Mouse (Mus musculus) frontal cortex, postnatal 36 days (tissue): ENCODE results near the gene Clcn2.
"Not testable (repeated sequence)": the region's sequence is repeated elsewhere in the genome, so short reads cannot be mapped to it uniquely, and the experiment has no call there.

Source experiments
- DNase-seq, 2 experiments: peaks; one replicate each; pipeline ENCODE4 v3.0.0; 2022; ENCODE audit warnings: low spot score in 2 of 2

Gene Clcn2

GRCm38 (mm10) chr16:20701729-20702521, 15.6 kb downstream of the Clcn2 start:
- DNase-seq, result no peak

GRCm38 (mm10) chr16:20701316-20701715, 16.2 kb downstream of the Clcn2 start:
- no peak for DNase-seq

GRCm38 (mm10) chr16:20700036-20700435, 17.5 kb downstream of the Clcn2 start:
- DNase-seq, result no peak

GRCm38 (mm10) chr16:20699266-20699665, 18.3 kb downstream of the Clcn2 start:
- DNase-seq, result no peak

- DNase-seq, result peak; percentile 97 to 99
Observed at GRCm38 (mm10) chr16:20695622-20696323, 21.8 kb downstream of the Clcn2 start.

- peak; percentile 80 to 88 for DNase-seq
Observed at GRCm38 (mm10) chr16:20694781-20695180, 22.8 kb downstream of the Clcn2 start.

GRCm38 (mm10) chr16:20693111-20693701, 24.3 kb downstream of the Clcn2 start, which contains the start of gene Fam131a:
Fam131a (plus strand) TSS chr16:20693241.
- peak; percentile 91 to 96 for DNase-seq

GRCm38 (mm10) chr16:20692241-20692965, 25.1 kb downstream of the Clcn2 start:
- no peak for DNase-seq

GRCm38 (mm10) chr16:20691617-20692016, 25.9 kb downstream of the Clcn2 start:
- DNase-seq, result no peak

GRCm38 (mm10) chr16:20690774-20691173, 26.8 kb downstream of the Clcn2 start:
- DNase-seq, result no peak

- DNase-seq, result peak; percentile 76 to 79
Observed at GRCm38 (mm10) chr16:20677974-20678675, 39.4 kb downstream of the Clcn2 start.

GRCm38 (mm10) chr16:20677380-20677779, 40.2 kb downstream of the Clcn2 start:
- no peak for DNase-seq

GRCm38 (mm10) chr16:20676702-20677101, 40.8 kb downstream of the Clcn2 start:
- DNase-seq, result no peak

- DNase-seq, result no peak
Observed at GRCm38 (mm10) chr16:20675213-20675612, 42.3 kb downstream of the Clcn2 start.

GRCm38 (mm10) chr16:20673706-20674303, 43.7 kb downstream of the Clcn2 start:
- DNase-seq, result no peak

GRCm38 (mm10) chr16:20672965-20673705, 44.4 kb downstream of the Clcn2 start:
- DNase-seq, result peak in 1 of 2 experiments; percentile 24

- DNase-seq, result peak; percentile 95 to 96
Observed at GRCm38 (mm10) chr16:20672500-20672902, 45.0 kb downstream of the Clcn2 start.

- DNase-seq, result no peak
Observed at GRCm38 (mm10) chr16:20671886-20672285, 45.7 kb downstream of the Clcn2 start.

GRCm38 (mm10) chr16:20670291-20670690, 47.3 kb downstream of the Clcn2 start:
- DNase-seq, result no peak

GRCm38 (mm10) chr16:20668013-20668412, 49.5 kb downstream of the Clcn2 start, which contains the start of gene Eif4g1:
Eif4g1 (plus strand) TSS chr16:20668313.
- not testable (repeated sequence) for DNase-seq
